ENCODE assay signal across 13 mouse cellular contexts in genomic region chr8:64843168-64843567, GRCm38 (mm10). TPM values are rescaled to one million over a fixed set of nuclear protein-coding genes. Genes with fewer than 3 reads are reported as not detected.
A peak's percentile ranks its signal among the peaks of the same experiment; 100 is the strongest.
DNase-seq lines count a peak whose midpoint lies in the region.
"Had no signal": no experiment of that assay in that cellular context is flagged by ENCODE, and none has a peak within 500 bp of the region (broad histone marks: within the 10 kb centered on the region; RNA-seq: fewer than 3 reads in every experiment).

No protein-coding gene starts in this region.

- intact Hi-C loops in heart, postnatal 10 days (cut with DNase I), result loop anchor here (5.0 to 10.0 kb wide), 2 partner anchors 56 to 228 kb away; no protein-coding TSS in a partner anchor

- peak; percentile 35 for DNase-seq in heart, adult 11 months
- DNase-seq in heart, postnatal 10 days, result no peak
- DNase-seq in layer of hippocampus, adult 9-11 months, result peak; percentile 77
- DNase-seq in layer of hippocampus, postnatal 36 days, result no peak
- DNase-seq in lung, postnatal 36 days, result peak; percentile 28
- no peak for DNase-seq in lung, postnatal 14 days
- no peak for DNase-seq in ovary, postnatal 10 days (ENCODE audit: low spot score)
- DNase-seq: adrenal gland, postnatal 25 days; cerebellum, adult 2 months; cerebellum, postnatal 10 days; embryo, embryonic 11 days; gastrocnemius, postnatal 14 days; heart, postnatal 36 days had no signal

RNA-seq across cellular contexts. Expression of gene Klhl2, which starts 6.6 kb away (rescaled TPM):
- 10 to 100 TPM; 13.7 to 13.9 TPM for total RNA-seq in heart, postnatal 10 days (2021)
- 100 to 1,000 TPM; 321 to 328 TPM for total RNA-seq in layer of hippocampus, postnatal 36 days (2021)

Comparison
In these comparisons a context has a peak if more than half of its experiments do, and no peak if none do; other contexts are left out.
1. DNase-seq: peak in heart, adult 11 months (single experiment), layer of hippocampus, adult 9-11 months (single experiment) and lung, postnatal 36 days (single experiment); none in heart, postnatal 10 days (0 of 2), layer of hippocampus, postnatal 36 days (0 of 2), lung, postnatal 14 days (single experiment) and ovary, postnatal 10 days (single experiment).
2. RNA of gene Klhl2, which starts 6.6 kb away (total RNA-seq): 321 to 328 TPM in layer of hippocampus, postnatal 36 days; 13.7 to 13.9 TPM in heart, postnatal 10 days; every median in the first group is over 10 times any median in the second.